Mouse (Mus musculus) cerebellum, adult 2 months (tissue): Measurements from ENCODE around the gene Rab4b.

Experiments used
- CTCF ChIP-seq: fragments of 200-500 bp; IDR thresholded peaks from 2 replicates; pipeline ENCODE4 v1.5.1; 2011; ENCODE audit warnings: low read depth, mild to moderate bottlenecking, control low read depth, low read length, moderate library complexity, borderline replicate concordance; ENCODE audit not compliant: insufficient read depth
- POLR2A ChIP-seq: fragments of 200-500 bp; IDR thresholded peaks from 2 replicates; pipeline ENCODE4 v1.6.1; 2011; ENCODE audit warnings: low read length, control low read depth, borderline replicate concordance; ENCODE audit not compliant: insufficient read depth

- TF ChIP-seq POLR2A (no peak), CTCF (no peak)
Observed at GRCm38 (mm10) chr7:27128946-27129345, 49.8 kb downstream of the Rab4b start.
